Mouse (Mus musculus): ENCODE measurements around the gene C1qtnf6. TPM values are rescaled to one million over a fixed set of nuclear protein-coding genes. Genes with fewer than 3 reads are reported as not detected.

C1qtnf6 gene
- total and polyA plus RNA-seq, 3 experiments = 0.15 to 1.3 TPM; not detected in 1

GRCm38 (mm10) chr15:78518221-78518620 is 13.0 kb downstream of the C1qtnf6 start:
- H3K36me3 ChIP-seq (ENCODE audit: control insufficient read depth in 1 of 2, insufficient read depth in 2 of 2, low read length in 2 of 2) = no peaks in the 10 kb centered on the region
- no peaks in the 10 kb centered on the region for H3K9me3 ChIP-seq (replicated peaks; ENCODE audit: insufficient read depth, low read length)
- no peak overlapping the region for H3K4me3 ChIP-seq (ENCODE audit: control insufficient read depth in 1 of 2, insufficient read depth in 1 of 2, low read depth in 2 of 2, low read length in 2 of 2)
- H3K9ac ChIP-seq (ENCODE audit: control insufficient read depth, low read depth, low read length, poor library complexity, severe bottlenecking) = no peak overlapping the region
- H3K27me3 ChIP-seq (ENCODE audit: control insufficient read depth in 1 of 2, insufficient read depth in 2 of 2, low read length in 2 of 2) = no peaks in the 10 kb centered on the region
- H3K79me2 ChIP-seq (ENCODE audit: control insufficient read depth, insufficient read depth, low read length, poor library complexity) = no peaks in the 10 kb centered on the region
- H3K4me1 ChIP-seq (ENCODE audit: control insufficient read depth in 1 of 2, insufficient read depth in 2 of 2, low read length in 2 of 2) = peaks cover 0 to 5% of the 10 kb centered on the region in 2 experiments; a peak in 2 of 4 replicates
- no peak for DNase-seq (ENCODE audit: low read depth, low spot score)
- TF ChIP-seq MYB (IDR thresholded peaks at IDR 0.05; ENCODE audit: low read depth, low read length) (no peak), NRF1 (IDR thresholded peaks at IDR 0.05; ENCODE audit: insufficient read depth, low read depth, low read length, poor library complexity, severe bottlenecking) (no peak), POLR2A (IDR thresholded peaks at IDR 0.05; ENCODE audit: control insufficient read depth in 1 of 2, insufficient read depth in 1 of 2, low read depth in 1 of 2, low read length in 2 of 2, poor library complexity in 1 of 2) (no peak), BHLHE40 (IDR thresholded peaks at IDR 0.05; ENCODE audit: borderline replicate concordance, low read depth, low read length) (no peak), MAFK (IDR thresholded peaks at IDR 0.05; ENCODE audit: borderline replicate concordance, low read depth, low read length) (no peak), ELF1 (IDR thresholded peaks at IDR 0.05; ENCODE audit: low read depth, low read length) (no peak), SIN3A (IDR thresholded peaks at IDR 0.05; ENCODE audit: low read length) (no peak), MAX (IDR thresholded peaks at IDR 0.05; ENCODE audit: low read length) (no peak), POLR2AphosphoS5 (IDR thresholded peaks at IDR 0.05; ENCODE audit: borderline replicate concordance, low read depth, low read length) (no peak), GABPA (IDR thresholded peaks at IDR 0.05; ENCODE audit: low read depth, low read length) (no peak), UBTF (IDR thresholded peaks at IDR 0.05; ENCODE audit: borderline replicate concordance, insufficient read depth, low read depth, low read length) (no peak), MAZ (IDR thresholded peaks at IDR 0.05; ENCODE audit: low read depth, low read length) (no peak), ZKSCAN1 (IDR thresholded peaks at IDR 0.05; ENCODE audit: low read depth, low read length) (no peak), MYC (IDR thresholded peaks at IDR 0.05; ENCODE audit: low read depth, low read length) (no peak), ZC3H11A (IDR thresholded peaks at IDR 0.05; ENCODE audit: low read depth, low read length) (no peak), NELFE (IDR thresholded peaks at IDR 0.05; ENCODE audit: low read depth, low read length) (no peak), RAD21 (IDR thresholded peaks at IDR 0.05; ENCODE audit: low read depth, low read length) (no peak), RCOR1 (IDR thresholded peaks at IDR 0.05; ENCODE audit: low read depth, low read length) (no peak), EP300 (IDR thresholded peaks at IDR 0.05; ENCODE audit: low read depth in 1 of 2, low read length in 2 of 2) (no peak)
- H3K27ac ChIP-seq (ENCODE audit: control insufficient read depth, low read depth, low read length) = no peak overlapping the region

- Histone ChIP-seq H3K9ac (ENCODE audit: control insufficient read depth, low read depth, low read length, poor library complexity, severe bottlenecking) (no peak overlapping the region), H3K27me3 (ENCODE audit: control insufficient read depth in 1 of 2, insufficient read depth in 2 of 2, low read length in 2 of 2) (no peaks in the 10 kb centered on the region), H3K79me2 (ENCODE audit: control insufficient read depth, insufficient read depth, low read length, poor library complexity) (no peaks in the 10 kb centered on the region), H3K27ac (ENCODE audit: control insufficient read depth, low read depth, low read length) (no peak overlapping the region), H3K9me3 (replicated peaks; ENCODE audit: insufficient read depth, low read length) (no peaks in the 10 kb centered on the region), H3K4me1 (ENCODE audit: control insufficient read depth in 1 of 2, insufficient read depth in 2 of 2, low read length in 2 of 2) (peaks cover 0 to 5% of the 10 kb centered on the region in 2 experiments; a peak in 2 of 4 replicates), H3K4me3 (ENCODE audit: control insufficient read depth in 1 of 2, insufficient read depth in 1 of 2, low read depth in 2 of 2, low read length in 2 of 2) (no peak overlapping the region), H3K36me3 (ENCODE audit: control insufficient read depth in 1 of 2, insufficient read depth in 2 of 2, low read length in 2 of 2) (no peaks in the 10 kb centered on the region)
- TF ChIP-seq HCFC1 (IDR thresholded peaks at IDR 0.05; ENCODE audit: low read depth, low read length) = no peak
- TF ChIP-seq TBP (IDR thresholded peaks at IDR 0.05; ENCODE audit: low read depth, low read length) = no peak
- no peak for TF ChIP-seq CHD2 (IDR thresholded peaks at IDR 0.05; ENCODE audit: low read length)
- no peak for TF ChIP-seq MAZ (IDR thresholded peaks at IDR 0.05; ENCODE audit: low read depth, low read length)
- TF ChIP-seq CHD1 (IDR thresholded peaks at IDR 0.05; ENCODE audit: low read depth, low read length) = no peak
- TF ChIP-seq ETS1 (IDR thresholded peaks at IDR 0.05; ENCODE audit: low read depth, low read length) = no peak
- TF ChIP-seq ZKSCAN1 (IDR thresholded peaks at IDR 0.05; ENCODE audit: low read depth, low read length) = no peak
- no peak for TF ChIP-seq UBTF (IDR thresholded peaks at IDR 0.05; ENCODE audit: borderline replicate concordance, insufficient read depth, low read depth, low read length)
- TF ChIP-seq SMC3 (IDR thresholded peaks at IDR 0.05; ENCODE audit: low read depth, low read length) = no peak
- TF ChIP-seq POLR2A (IDR thresholded peaks at IDR 0.05; ENCODE audit: control insufficient read depth in 1 of 2, insufficient read depth in 1 of 2, low read depth in 1 of 2, low read length in 2 of 2, poor library complexity in 1 of 2) = no peak
- TF ChIP-seq EP300 (IDR thresholded peaks at IDR 0.05; ENCODE audit: low read depth in 1 of 2, low read length in 2 of 2) = no peak
- no peak for TF ChIP-seq POLR2AphosphoS2 (IDR thresholded peaks at IDR 0.05; ENCODE audit: low read length)
- TF ChIP-seq USF1 (IDR thresholded peaks at IDR 0.05; ENCODE audit: low read depth, low read length) = no peak
- TF ChIP-seq MYB (IDR thresholded peaks at IDR 0.05; ENCODE audit: low read depth, low read length) = no peak
- no peak for TF ChIP-seq USF2 (IDR thresholded peaks at IDR 0.05; ENCODE audit: borderline replicate concordance in 1 of 2, insufficient read depth in 1 of 2, low read depth in 1 of 2, low read length in 2 of 2)
- TF ChIP-seq MAX (IDR thresholded peaks at IDR 0.05; ENCODE audit: low read length) = no peak
- no peak for TF ChIP-seq MAFK (IDR thresholded peaks at IDR 0.05; ENCODE audit: borderline replicate concordance, low read depth, low read length)
- TF ChIP-seq ELF1 (IDR thresholded peaks at IDR 0.05; ENCODE audit: low read depth, low read length) = no peak
- peak; percentile 10 for DNase-seq (ENCODE audit: low read depth, low spot score)
Measured at GRCm38 (mm10) chr15:78515759-78516158, 15.5 kb downstream of the C1qtnf6 start.

Data from MEL (cell line).